Mouse (Mus musculus): Measurements from ENCODE around the gene Rab17.

DNA sequence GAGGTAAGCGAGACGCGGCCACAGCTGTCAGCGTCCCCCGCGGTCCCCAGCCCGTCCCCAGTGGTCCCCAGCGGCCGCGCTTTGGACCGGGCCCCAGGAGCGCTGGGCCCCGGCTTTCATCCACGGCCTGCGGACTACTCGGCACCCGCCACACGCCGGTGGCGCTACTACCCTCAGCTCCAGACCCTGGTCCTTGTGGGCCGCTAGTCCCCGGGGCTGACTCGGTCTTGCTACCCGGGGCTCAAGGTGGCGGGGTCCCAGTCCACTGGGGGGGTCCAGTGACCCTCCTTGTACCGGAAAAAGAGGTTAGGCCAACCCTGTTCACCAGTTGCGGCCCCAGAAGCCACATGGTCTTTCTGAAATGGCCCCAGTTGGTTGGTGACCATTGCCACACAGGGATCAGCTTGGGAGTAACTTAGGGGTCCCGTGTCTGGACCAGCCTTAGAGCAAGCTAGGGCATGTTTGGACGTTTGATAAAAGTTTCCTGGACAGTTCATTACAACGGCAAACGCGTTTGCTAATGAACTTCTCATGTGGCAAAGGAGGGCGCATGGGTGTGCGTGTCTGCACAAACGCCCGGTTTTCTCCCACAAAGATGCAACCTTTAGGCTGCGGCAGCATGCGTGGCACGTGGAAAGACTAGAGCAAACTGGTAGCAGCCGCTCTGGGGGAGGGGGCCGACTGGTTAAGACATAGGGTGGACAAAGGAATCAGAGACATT lies 29.6 kb upstream of the Rab17 start:
- TF ChIP-seq CTCF (IDR thresholded peaks at IDR 0.05; ENCODE audit: borderline replicate concordance, insufficient read depth, low read length) (no peak), POLR2A (IDR thresholded peaks at IDR 0.05; ENCODE audit: low read depth, low read length) (no peak)
